Mouse (Mus musculus) cerebellum, adult 11 months (tissue): ENCODE measurements around the gene Rps13.
A peak's percentile ranks its signal among the peaks of the same experiment; 100 is the strongest.
"Not testable (repeated sequence)": the region's sequence is repeated elsewhere in the genome, so short reads cannot be mapped to it uniquely, and the experiment has no call there.

Experiments used
- DNase-seq: peaks from one replicate; pipeline ENCODE4 v3.0.0; 2022

Gene Rps13

GRCm38 (mm10) chr7:116333713-116334668, at the start of gene Rps13:
Gene Rps13 (minus strand): TSS chr7:116334195.
- peak; percentile 96 for DNase-seq

- DNase-seq = not testable (repeated sequence)
These were observed 45.2 kb upstream of the Rps13 start for GRCm38 (mm10) chr7:116379181-116379580.

GRCm38 (mm10) chr7:116374284-116374683, 40.3 kb upstream of the Rps13 start:
- DNase-seq = no peak

- peak; percentile 31 for DNase-seq
These were observed 2.2 kb upstream of the Rps13 start for GRCm38 (mm10) chr7:116336226-116336625.

GRCm38 (mm10) chr7:116335133-116335532, 1.1 kb upstream of the Rps13 start:
- no peak for DNase-seq

GRCm38 (mm10) chr7:116334669-116335038, 659 bp upstream of the Rps13 start:
- DNase-seq = no peak

- DNase-seq = no peak
These were observed 2.7 kb downstream of the Rps13 start for GRCm38 (mm10) chr7:116331246-116331645.

- DNase-seq = no peak
These were observed 4.1 kb downstream of the Rps13 start for GRCm38 (mm10) chr7:116329858-116330257.

- no peak for DNase-seq
These were observed 5.2 kb downstream of the Rps13 start for GRCm38 (mm10) chr7:116328777-116329176.

- no peak for DNase-seq
These were observed 6.1 kb downstream of the Rps13 start for GRCm38 (mm10) chr7:116327901-116328300.

GRCm38 (mm10) chr7:116323331-116323964, 10.5 kb downstream of the Rps13 start:
- peak; percentile 34 for DNase-seq

GRCm38 (mm10) chr7:116309456-116309855, 24.5 kb downstream of the Rps13 start:
- DNase-seq = no peak

- no peak for DNase-seq
These were observed 25.4 kb downstream of the Rps13 start for GRCm38 (mm10) chr7:116308632-116308991.

- peak; percentile 21 for DNase-seq
These were observed 25.9 kb downstream of the Rps13 start, which contains the start of gene Plekha7 for GRCm38 (mm10) chr7:116307871-116308631. Gene Plekha7 (minus strand): TSS chr7:116308376.

- peak; percentile 29 for DNase-seq
These were observed 26.7 kb downstream of the Rps13 start for GRCm38 (mm10) chr7:116307099-116307870.

- no peak for DNase-seq
These were observed 27.4 kb downstream of the Rps13 start for GRCm38 (mm10) chr7:116306601-116307000.

GRCm38 (mm10) chr7:116301661-116302311, 32.2 kb downstream of the Rps13 start:
- DNase-seq = no peak

- no peak for DNase-seq
These were observed 32.9 kb downstream of the Rps13 start for GRCm38 (mm10) chr7:116301144-116301543.

- no peak for DNase-seq
These were observed 35.1 kb downstream of the Rps13 start for GRCm38 (mm10) chr7:116298851-116299250.

- no peak for DNase-seq
These were observed 35.6 kb downstream of the Rps13 start for GRCm38 (mm10) chr7:116298389-116298788.

GRCm38 (mm10) chr7:116294961-116295360, 39.0 kb downstream of the Rps13 start:
- no peak for DNase-seq

- no peak for DNase-seq
These were observed 41.6 kb downstream of the Rps13 start for GRCm38 (mm10) chr7:116292377-116292776.
